Mouse (Mus musculus) kidney, postnatal 36 days (tissue): ENCODE measurements around the gene Slamf8.
A peak's percentile ranks its signal among the peaks of the same experiment; 100 is the strongest.

Source experiments
- DNase-seq, 2 experiments: peaks; one replicate each; pipeline ENCODE4 v3.0.0; 2021 to 2022; ENCODE audit warnings: mixed read lengths in 2 of 2

Slamf8 gene

GRCm38 (mm10) chr1:172590385-172590784 lies at the start of gene Slamf8:
Gene Slamf8, minus strand, starts transcription at chr1:172590568.
- DNase-seq = peak; percentile 15 to 63

- DNase-seq = no peak
Measured at GRCm38 (mm10) chr1:172638781-172639180, 48.4 kb upstream of the Slamf8 start.

GRCm38 (mm10) chr1:172637801-172638200 lies 47.4 kb upstream of the Slamf8 start:
- DNase-seq = no peak

DNA sequence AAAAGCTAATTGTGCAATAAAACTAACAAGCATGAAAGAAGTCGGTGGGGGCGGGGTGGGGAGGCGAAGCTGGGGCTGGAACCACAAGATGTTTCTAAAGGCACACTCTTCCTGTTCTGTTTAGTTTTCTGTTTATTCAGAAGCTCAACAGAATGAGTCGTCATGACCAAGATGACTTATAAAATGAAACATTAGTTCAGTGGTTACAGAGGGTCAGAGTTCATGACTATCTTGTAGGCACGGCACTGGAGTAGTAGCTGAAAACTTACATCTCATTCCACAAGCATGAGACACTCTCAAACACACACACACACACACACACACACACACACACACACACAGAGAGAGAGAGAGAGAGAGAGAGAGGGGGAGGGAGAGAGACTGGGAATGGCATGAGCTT lies 45.9 kb upstream of the Slamf8 start:
- DNase-seq = no peak

- DNase-seq = peak in 1 of 2 experiments; percentile 19
Measured at GRCm38 (mm10) chr1:172635258-172635657, 44.9 kb upstream of the Slamf8 start.

DNA sequence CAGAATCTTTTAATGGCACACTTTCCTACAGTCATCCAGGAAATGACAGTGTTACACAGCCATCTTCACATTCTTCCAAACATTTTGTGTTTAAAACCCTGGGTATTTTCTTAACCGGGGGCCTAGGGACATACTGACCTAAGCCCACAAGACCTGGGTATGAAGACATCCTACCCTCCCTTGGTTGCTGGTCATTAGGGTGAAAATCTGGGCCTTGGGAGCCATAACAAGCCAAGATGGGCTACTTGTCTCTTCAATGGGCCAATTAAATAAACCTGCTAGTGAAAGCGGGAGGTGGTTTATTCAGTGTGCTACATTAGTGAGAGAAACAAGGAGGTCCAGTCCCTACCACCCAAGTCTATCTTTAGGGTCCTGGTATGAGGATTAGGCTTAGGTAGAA lies 43.8 kb upstream of the Slamf8 start:
- no peak for DNase-seq

GRCm38 (mm10) chr1:172632451-172633326 lies 42.3 kb upstream of the Slamf8 start, which contains the start of gene Dusp23:
Gene Dusp23, minus strand, starts transcription at chr1:172632962.
- peak; percentile 99 for DNase-seq

- no peak for DNase-seq
Measured at GRCm38 (mm10) chr1:172631721-172632120, 41.4 kb upstream of the Slamf8 start.

- DNase-seq = no peak
Measured at GRCm38 (mm10) chr1:172629831-172630230, 39.5 kb upstream of the Slamf8 start.

- DNase-seq = no peak
Measured at GRCm38 (mm10) chr1:172626306-172626705, 35.9 kb upstream of the Slamf8 start.

DNA sequence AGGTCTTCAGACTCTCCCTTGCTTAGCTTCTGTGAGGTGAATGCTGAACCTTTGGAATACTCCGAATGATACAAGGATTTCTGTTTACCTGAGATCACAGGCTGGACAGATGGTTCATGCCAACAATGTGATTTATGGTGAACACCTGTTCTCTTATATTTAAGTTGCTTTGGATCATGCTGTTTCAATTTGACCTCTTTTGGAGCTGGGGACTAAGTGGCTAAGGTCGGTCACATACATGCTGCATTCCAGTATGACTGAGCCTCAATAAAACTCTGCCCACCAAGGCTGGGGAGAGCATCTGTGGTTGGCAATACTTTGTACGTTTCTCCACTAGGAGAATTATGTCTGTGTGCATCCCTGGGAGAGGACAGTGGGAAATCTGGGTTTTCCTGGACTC lies 33.7 kb upstream of the Slamf8 start:
- DNase-seq = no peak

GRCm38 (mm10) chr1:172623599-172623998 lies 33.2 kb upstream of the Slamf8 start:
- no peak for DNase-seq

GRCm38 (mm10) chr1:172619235-172619634 lies 28.9 kb upstream of the Slamf8 start:
- DNase-seq = peak; percentile 71 to 92

DNA sequence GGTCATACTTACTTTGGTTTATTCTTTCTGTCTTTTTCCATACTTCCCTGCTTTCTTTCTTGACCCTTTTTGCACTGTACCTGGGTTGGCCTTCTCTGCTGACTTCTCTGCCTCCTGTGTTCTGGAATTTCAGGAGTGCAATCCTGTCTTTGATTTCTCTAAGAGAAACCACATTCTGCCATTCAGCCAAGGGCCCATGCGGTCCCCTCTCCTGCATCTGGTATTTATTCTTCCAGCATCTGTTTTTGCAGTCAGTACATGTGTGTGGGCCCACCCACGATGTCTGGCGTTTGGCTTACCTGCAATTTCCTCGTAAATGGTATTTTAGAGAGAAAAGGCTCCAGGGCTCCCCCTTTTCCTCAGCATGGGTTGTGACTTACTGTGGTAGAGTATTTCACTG lies 27.8 kb upstream of the Slamf8 start:
- no peak for DNase-seq

DNA sequence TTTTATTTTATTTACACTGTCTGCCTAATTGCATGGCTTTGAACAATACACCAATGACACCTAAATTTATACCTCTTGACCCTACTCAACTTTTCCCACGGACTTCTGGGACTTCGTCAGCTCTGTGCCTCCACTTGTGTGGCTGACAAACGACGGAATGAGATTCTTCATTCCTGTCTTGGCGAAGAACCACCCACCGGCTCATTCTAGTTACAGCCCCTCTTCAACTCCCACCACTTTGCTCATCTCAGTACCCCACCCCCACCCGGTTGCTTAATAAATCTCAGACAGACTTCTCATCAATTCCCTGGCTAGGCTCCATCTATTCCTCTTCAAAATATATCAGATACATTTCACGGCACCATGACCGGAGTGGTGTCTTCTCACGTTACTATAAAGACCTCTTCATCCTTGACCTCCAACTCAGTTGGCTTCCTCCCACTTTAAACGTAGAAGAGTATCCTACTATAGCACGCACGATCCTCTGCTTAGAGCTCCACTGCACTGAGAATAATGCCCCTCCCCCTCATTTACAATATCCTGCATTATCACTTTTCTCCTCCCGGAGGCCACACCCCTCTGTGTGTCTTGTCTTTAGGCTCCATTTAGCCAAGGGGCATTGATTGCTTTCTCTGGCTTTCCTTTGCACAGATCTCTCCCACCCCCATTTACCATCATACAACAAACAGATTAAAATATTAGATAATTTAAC lies 27.2 kb upstream of the Slamf8 start:
- DNase-seq = no peak

DNA sequence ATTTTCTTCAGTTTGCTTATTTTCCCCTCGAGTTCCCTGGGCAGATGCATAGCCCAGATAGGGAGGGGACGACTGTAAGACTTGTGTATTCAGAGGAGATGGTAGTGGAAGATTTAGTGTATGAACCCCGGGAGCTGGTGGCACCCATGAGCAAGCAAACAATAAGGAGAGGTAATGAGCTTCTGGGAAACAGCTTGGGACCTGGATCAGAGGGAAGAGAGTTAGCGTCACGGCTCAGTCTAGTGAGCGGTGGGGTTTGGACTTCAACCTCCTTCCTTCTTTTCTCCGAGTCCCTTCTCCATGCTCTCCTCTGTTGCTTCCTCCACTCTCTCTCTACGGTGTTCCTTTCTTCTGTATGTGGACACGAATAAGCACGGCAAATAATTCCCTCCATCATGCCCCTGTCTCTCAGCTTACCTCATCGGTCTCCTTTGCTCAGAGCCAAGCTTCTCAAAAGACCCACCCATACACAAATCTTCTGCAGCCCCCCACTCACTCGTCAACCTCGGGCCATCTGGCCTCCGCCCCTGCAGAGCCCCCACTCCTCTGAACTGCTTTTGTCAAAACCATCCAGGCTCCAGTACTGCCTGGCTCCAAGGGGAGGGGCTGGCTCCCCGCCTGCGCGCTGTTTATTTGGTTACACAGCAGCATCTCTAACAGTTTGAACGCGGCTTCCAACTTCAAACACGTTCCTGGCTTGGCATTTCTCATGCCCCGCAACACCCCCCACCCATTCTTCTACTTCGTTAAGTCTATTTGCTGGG lies 26.4 kb upstream of the Slamf8 start:
- no peak for DNase-seq

DNA sequence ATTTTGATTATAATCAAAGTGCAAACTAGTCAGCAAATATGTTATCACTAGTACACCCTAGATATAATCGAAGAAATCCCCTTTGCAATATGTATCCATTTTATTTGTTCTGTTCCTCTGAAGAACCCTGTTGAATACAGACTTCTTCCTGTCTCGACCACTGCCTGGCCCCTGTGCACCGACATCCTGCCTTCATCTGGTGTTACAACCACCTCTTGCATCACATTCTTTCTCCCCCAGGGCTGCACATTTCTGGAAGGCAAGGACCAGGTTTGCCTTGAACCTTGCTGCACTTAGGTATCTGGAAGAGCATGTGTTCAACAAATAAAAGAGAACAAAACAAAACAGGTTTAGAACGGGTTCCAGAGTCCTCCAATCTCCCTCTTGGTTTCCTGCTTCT lies 25.0 kb upstream of the Slamf8 start:
- DNase-seq = no peak

GRCm38 (mm10) chr1:172614654-172615053 lies 24.3 kb upstream of the Slamf8 start:
- DNase-seq = no peak

DNA sequence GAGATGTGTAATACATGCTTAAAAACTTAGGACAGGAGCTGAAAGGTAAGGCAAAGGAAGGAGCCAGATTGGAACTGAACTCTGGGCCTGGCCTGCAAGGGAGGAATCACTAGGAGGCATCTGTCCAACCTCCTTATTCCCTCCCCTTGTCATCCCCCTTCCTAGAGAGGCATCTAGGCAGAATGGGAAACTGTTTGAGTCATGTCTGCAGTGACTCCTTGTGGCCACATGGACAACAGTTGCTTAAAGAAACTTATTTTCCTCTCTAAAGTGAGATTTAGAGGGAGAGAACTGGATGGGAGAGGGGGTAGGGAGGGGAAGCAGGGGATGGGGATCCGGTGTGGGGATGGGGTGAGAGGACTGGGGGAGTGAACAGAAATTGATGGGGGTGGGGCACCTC lies 22.4 kb upstream of the Slamf8 start:
- DNase-seq = no peak

GRCm38 (mm10) chr1:172611304-172611703 lies 20.9 kb upstream of the Slamf8 start:
- no peak for DNase-seq

DNA sequence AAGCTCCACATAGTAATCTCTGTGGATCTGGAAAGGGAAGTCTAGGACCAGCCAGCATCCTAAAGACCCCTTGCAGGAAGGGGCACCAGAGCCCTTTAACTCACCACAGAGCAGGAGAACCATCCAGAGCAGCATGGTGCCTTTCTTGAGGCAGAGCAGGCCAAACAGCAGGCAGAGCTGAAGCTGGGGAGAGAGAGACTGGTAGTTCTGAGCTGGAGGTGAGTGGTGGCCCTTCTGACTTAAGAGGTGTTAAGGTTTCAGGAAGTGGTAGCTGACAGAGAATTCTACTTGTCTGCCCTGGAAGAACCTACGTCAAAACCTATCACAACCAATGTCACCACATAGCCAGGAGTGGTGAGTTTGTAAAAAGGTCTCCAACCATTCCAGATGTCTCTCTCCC lies 12.0 kb upstream of the Slamf8 start, which contains the start of gene Fcrl6:
Gene Fcrl6, minus strand, starts transcription at position 226 of the 400 bp plus-strand sequence.
- no peak for DNase-seq

DNA sequence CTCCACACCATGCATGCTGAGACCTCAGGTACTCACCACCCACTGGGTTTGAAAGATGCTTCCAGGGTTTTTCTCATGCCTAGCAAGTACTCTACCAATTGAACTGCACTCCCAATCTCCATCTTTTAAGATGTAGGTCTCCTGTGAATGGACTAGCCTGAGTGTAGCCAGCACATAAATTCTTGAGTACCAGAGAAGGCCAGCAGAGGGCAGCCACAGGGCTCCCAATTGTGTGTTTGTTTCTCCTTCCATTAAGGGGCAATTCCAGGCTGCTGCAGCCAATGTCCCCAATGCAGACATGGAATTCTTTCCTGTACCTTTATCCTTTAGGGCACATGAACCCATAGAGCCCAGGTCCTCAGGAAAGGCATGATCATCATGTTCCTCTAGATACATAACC lies 4.1 kb upstream of the Slamf8 start:
- DNase-seq = peak; percentile 46 to 74

DNA sequence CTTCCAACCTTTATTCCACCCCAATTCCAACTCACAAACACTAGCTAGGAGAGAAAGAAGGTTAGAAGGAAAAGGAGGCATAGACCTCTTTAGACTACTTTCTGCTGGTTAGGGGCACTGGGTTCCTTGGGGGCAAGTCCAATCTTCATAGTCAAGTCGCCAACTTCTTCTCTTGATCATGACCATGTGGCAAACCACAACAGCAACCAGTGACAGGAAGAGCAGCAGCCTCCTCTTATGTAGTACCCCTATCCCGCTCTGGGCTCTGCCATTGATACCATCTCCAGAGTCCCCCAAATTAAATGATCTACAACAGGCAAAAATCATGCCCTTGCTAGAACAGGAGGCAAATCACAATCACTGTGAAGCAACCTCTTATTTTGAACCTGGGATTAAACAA lies 3.6 kb upstream of the Slamf8 start:
- no peak for DNase-seq
